Mouse (Mus musculus) spleen, adult 2 months (tissue): Measurements from ENCODE around the gene Zfp334.

ENCODE experiments used
- CTCF ChIP-seq: fragments of 200-500 bp; IDR thresholded peaks from 2 replicates; pipeline ENCODE4 v1.5.1; 2011; ENCODE audit warnings: mild to moderate bottlenecking, inconsistent platforms; ENCODE audit not compliant: insufficient read depth, insufficient read length, insufficient replicate concordance; ENCODE audit errors: extremely low read depth
- POLR2A ChIP-seq: fragments of 200-500 bp; IDR thresholded peaks from 2 replicates; pipeline ENCODE4 v1.6.1; 2011; ENCODE audit warnings: low read depth, low read length, inconsistent platforms

DNA sequence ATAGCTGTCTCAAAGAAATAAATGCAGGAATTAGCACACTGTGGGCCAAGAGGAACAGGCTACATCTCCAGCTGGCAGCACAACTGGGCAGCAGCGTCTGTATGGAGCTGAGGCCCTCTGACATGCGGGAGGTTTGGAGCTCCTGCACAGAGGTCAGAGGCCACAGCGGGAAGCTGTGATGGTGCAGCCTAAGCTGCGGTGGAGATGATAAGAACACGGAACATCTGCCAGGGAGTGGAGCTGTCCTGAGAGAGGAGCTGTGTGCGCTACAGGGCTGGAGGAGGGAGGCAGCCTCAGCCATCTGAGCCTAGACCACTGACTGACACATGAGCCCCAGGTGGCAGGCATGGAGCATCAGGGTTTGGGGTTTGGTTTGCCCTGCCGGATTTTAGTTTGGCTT lies 40.6 kb upstream of the Zfp334 start:
- no peak for TF ChIP-seq CTCF
- no peak for TF ChIP-seq POLR2A
